Mouse (Mus musculus) brain, embryonic 14.5 days (tissue): Measurements from ENCODE around the gene Ankle1.

Source experiments
- CTCF ChIP-seq: fragments of 200-500 bp; IDR thresholded peaks from 2 replicates; pipeline ENCODE4 v1.5.1; 2012; ENCODE audit warnings: inconsistent platforms, mild to moderate bottlenecking, moderate library complexity, borderline replicate concordance; ENCODE audit not compliant: insufficient read depth, insufficient read length; ENCODE audit errors: extremely low read depth
- POLR2A ChIP-seq: fragments of 200-500 bp; IDR thresholded peaks from 2 replicates; pipeline ENCODE4 v1.6.1; 2012; ENCODE audit warnings: mild to moderate bottlenecking, inconsistent platforms, borderline replicate concordance; ENCODE audit not compliant: poor library complexity, insufficient read depth, insufficient read length, severe bottlenecking; ENCODE audit errors: extremely low read depth

GRCm38 (mm10) chr8:71392391-71392790, 13.4 kb upstream of the Ankle1 start:
- no peak for TF ChIP-seq CTCF
- no peak for TF ChIP-seq POLR2A
